Mouse (Mus musculus) kidney, adult 2 months (tissue): ENCODE results near the gene Trappc4. TPM values are rescaled to one million over a fixed set of nuclear protein-coding genes. Genes with fewer than 3 reads are reported as not detected.
"Not testable (repeated sequence)": the region's sequence is repeated elsewhere in the genome, so short reads cannot be mapped to it uniquely, and the experiment has no call there.

Source experiments
- DNase-seq: peaks from one replicate; pipeline ENCODE4 v3.0.0; 2021
- H3K27ac ChIP-seq: fragments of 200-500 bp; 2 replicates; pipeline ENCODE4 v1.5.1; 2012; ENCODE audit warnings: low read depth, low read length, control low read depth, inconsistent platforms; ENCODE audit not compliant: insufficient read depth
- H3K27me3 ChIP-seq: fragments of 200-500 bp; replicated peaks from 2 replicates; pipeline ENCODE4 v1.6.1; 2012; ENCODE audit warnings: mild to moderate bottlenecking, moderate library complexity, low read length, inconsistent platforms; ENCODE audit not compliant: control insufficient read depth, insufficient read depth
- H3K36me3 ChIP-seq: fragments of 200-500 bp; 2 replicates; pipeline ENCODE4 v1.6.1; 2012; ENCODE audit warnings: mild to moderate bottlenecking, moderate library complexity, low read length, inconsistent platforms; ENCODE audit not compliant: control insufficient read depth, insufficient read depth
- H3K4me1 ChIP-seq: fragments of 200-500 bp; 2 replicates; pipeline ENCODE4 v1.6.1; 2011; ENCODE audit warnings: low read length; ENCODE audit not compliant: control insufficient read depth, insufficient read depth
- H3K4me3 ChIP-seq: fragments of 200-500 bp; 2 replicates; pipeline ENCODE4 v1.5.1; 2011; ENCODE audit warnings: mild to moderate bottlenecking, low read depth, low read length, control low read depth; ENCODE audit not compliant: insufficient read depth
- CTCF ChIP-seq: fragments of 200-500 bp; conservative IDR thresholded peaks from 2 replicates; pipeline ENCODE4 v1.5.1; 2011; ENCODE audit warnings: low read depth, mild to moderate bottlenecking, control low read depth, low read length, moderate library complexity, mixed read lengths; ENCODE audit not compliant: insufficient read depth, insufficient read length
- POLR2A ChIP-seq: fragments of 200-500 bp; IDR thresholded peaks from one replicate; pipeline ENCODE4 v1.6.1; 2011; ENCODE audit warnings: low read depth, low read length, control low read depth
- WGBS: fragments of 180-500 bp; shearing (Covaris S2); methylation state at CpG from one replicate; pipeline ENCODE4 v1.1.7; 2018; 5-methylcytosine and 5-hydroxymethylcytosine counted together
- polyA plus RNA-seq: library from polyadenylated mRNA; depleted of rRNA; stranded (reverse); fragments of >200 nt; gene quantifications from 2 replicates; pipeline ENCODE4 v1.2.3, GENCODE M21; 2012; rRNA removed

Gene Trappc4
- polyA plus RNA-seq, 1 experiment: 55.9 TPM

DNA sequence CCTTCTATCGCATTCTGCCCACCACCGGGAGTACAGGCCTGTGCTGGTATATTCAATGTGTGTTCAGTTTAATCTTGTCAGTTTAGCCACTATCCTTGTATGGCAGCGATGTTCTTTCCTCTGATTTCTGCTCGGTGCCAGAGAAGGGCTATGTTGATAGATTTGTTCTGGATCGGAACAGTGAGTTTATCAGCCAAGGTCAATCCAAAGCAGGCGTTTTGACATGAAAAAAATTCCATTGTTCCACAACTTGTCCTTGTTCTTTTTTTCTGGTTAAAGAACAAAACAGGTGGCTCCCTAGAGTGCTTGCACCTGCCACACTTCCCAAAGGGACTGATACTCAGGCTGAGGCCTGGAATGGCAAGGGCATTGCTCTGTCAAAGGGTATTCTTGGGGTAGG lies 31.3 kb downstream of the Trappc4 start:
- no peak for DNase-seq
- Histone ChIP-seq H3K36me3 (no peaks in the 10 kb centered on the region), H3K4me3 (no peak overlapping the region), H3K4me1 (peaks cover 14% of the 10 kb centered on the region; the same call in 1 of the 2 replicates), H3K27ac (no peak overlapping the region; the same call in 1 of the 2 replicates), H3K27me3 (no peaks in the 10 kb centered on the region)
- TF ChIP-seq POLR2A (no peak), CTCF (no peak)
- 87% methylated on average over 6 of the region's 6 CpGs for WGBS

DNA sequence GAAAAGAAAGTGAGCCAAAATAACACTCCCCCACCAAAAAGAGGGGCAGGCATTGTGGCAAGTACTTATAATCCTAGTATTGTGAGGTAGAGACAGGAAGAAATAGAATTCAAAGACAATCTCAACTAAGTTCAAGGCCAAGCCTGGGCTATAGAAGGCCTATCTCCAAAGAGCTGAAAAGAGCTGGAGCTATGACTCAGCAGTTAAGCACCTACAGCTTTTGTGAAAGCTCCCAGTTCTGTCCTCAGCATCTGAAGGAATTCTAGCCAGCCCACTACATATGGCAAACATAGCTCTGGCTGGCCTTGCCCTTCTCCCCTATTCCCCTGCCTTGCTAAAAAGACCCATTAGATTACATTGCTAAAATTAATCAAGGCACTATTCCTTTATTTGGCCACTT lies 34.0 kb downstream of the Trappc4 start:
- Histone ChIP-seq H3K27me3 (no peaks in the 10 kb centered on the region), H3K4me3 (no peak overlapping the region), H3K4me1 (peaks cover 6% of the 10 kb centered on the region; the same call in 1 of the 2 replicates), H3K27ac (peak overlapping the region; percentile 34), H3K36me3 (no peaks in the 10 kb centered on the region)
- no peak for DNase-seq
- TF ChIP-seq CTCF: no peak
- TF ChIP-seq POLR2A: no peak

DNA sequence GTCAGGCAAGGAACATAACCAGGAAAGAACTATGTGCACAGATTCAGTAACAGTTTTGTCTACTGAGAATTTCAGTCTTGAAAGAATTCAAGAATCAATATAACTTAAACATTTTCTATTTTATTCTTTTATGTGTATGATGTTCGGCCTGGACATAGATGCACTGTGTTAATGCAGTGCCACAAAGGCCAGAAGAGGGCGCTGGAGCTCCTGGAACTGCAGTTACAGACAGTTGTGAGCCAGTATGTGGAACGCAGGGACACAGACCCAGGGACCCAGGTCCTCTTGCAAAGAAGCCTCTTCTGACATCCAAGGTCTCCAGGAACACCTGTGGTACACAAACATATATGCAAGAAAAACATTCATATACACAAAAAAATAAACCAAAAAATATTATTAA lies 42.9 kb downstream of the Trappc4 start:
- 63% methylated on average over 3 of the region's 3 CpGs for WGBS
- Histone ChIP-seq H3K4me3 (no peak overlapping the region), H3K27ac (no peak overlapping the region), H3K4me1 (peaks cover 2% of the 10 kb centered on the region; the same call in 1 of the 2 replicates), H3K27me3 (no peaks in the 10 kb centered on the region), H3K36me3 (no peaks in the 10 kb centered on the region)
- peak; percentile 51 for DNase-seq
- no peak for TF ChIP-seq POLR2A
- peak; percentile 69 for TF ChIP-seq CTCF

DNA sequence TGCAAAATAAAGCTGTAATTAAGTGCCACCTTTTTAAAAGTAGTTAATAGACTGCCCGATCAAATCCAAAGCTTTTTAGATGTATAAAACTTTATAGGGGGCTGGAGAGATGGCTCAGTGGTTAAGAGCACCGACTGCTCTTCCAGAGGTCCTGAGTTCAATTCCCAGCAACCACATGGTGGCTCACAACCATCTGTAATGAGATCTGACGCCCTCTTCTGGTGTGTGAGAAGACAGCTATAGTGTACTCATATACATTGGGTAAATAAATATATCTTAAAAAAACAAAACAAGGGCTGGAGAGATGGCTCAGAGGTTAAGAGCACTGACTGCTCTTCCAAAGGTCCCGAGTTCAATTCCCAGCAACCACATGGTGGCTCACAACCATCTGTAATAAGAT lies 45.5 kb downstream of the Trappc4 start:
- not testable (repeated sequence) for H3K27me3 ChIP-seq, H3K4me1 ChIP-seq, DNase-seq, H3K36me3 ChIP-seq
- Histone ChIP-seq H3K4me3 (peak overlapping the region; percentile 83; the same call in 1 of the 2 replicates), H3K27ac (peak overlapping the region; percentile 62; the same call in 1 of the 2 replicates)
- 38% methylated on average over 4 of the region's 4 CpGs for WGBS

DNA sequence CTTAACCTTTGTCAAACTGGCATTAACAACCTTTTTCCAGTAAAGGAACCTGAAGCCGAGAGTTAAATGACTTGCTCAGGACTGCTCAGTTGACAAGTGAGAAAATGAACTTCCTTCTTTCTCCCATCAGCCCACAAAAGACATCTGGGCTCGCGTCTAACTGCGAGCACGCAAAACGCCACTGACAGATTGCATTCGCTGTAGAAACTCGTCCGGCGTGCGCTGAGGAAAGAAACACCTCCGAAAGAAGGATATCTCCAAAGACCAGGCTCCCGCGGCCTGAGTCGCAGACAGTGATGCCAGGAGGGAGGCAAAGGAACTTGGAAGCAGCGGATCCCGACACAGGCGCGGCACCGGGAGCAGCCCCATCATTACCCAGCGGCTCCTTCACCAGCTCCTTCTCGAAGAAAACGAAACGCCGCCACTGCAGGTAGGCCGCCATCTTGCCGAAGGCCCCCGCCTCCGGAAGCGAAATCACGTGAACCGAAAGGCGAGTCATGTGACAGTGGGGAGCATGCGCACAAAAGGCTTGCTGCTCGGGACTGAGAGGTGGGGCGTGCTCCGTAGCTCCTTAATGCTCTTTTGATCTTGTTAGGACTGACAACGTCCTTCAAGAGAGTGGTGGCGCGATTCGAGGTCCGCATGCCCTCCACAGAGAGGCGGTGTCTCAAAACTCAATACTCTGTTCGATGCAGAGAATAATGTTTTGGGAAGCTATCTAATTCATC lies 46.0 kb downstream of the Trappc4 start, which contains the start of gene Vps11:
Vps11 (minus strand) TSS at position 481 of the 728 bp plus-strand sequence.
- under 1% methylated on average over 44 of the region's 44 CpGs for WGBS
- DNase-seq: peak; percentile 97
- Histone ChIP-seq H3K4me1 (peaks cover 2% of the 10 kb centered on the region; the same call in 1 of the 2 replicates), H3K27me3 (no peaks in the 10 kb centered on the region), H3K27ac (peak within 1 kb of the TSS; percentile 62; the same call in 1 of the 2 replicates), H3K36me3 (peaks cover 1% of the 10 kb centered on the region; the same call in 1 of the 2 replicates), H3K4me3 (peak within 1 kb of the TSS; percentile 83)
- TF ChIP-seq CTCF (0 out of 2 replicates have a peak, but pooled peaks have one; percentile 21), POLR2A (peak; percentile 64)

DNA sequence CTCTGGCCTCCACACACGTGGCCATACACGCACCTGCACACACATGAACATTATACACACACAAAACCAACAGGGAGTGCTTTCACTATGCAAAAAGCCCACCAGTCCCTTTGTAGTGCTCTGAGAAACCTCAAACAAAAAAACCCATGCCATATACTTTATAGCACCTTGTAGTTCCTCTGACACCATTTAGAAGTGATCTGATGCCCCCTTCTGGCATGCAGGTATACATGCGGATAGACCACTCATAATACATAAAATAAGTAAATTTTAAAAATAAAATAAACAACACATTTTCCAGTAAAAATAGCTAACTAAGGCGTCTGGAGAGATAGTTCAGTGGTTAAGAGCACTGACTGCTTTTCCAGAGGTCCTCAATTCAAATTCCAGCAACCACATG lies 50.2 kb downstream of the Trappc4 start:
- H3K36me3 ChIP-seq: peaks cover 13% of the 10 kb centered on the region
- WGBS: 77% methylated on average over 4 of the region's 4 CpGs
- DNase-seq: peak; percentile 38

More for the DNA sequence above, 50.2 kb downstream of the Trappc4 start:
- TF ChIP-seq CTCF (no peak), POLR2A (no peak)
- Histone ChIP-seq H3K27ac (no peak overlapping the region), H3K27me3 (no peaks in the 10 kb centered on the region), H3K4me3 (no peak overlapping the region), H3K4me1 (peaks cover 2% of the 10 kb centered on the region; the same call in 1 of the 2 replicates)

Other genes with a start within 250 kb of the Trappc4 start
- 6.6 and 8.1 TPM in 2 replicates for gene Cbl, start 173.6 kb downstream of the Trappc4 start, polyA plus RNA-seq
- not detected in 2 replicates for gene Ccdc153, start 166.9 kb downstream of the Trappc4 start, polyA plus RNA-seq
- 58.0 and 62.5 TPM in 2 replicates for gene Pdzd3, start 156.1 kb downstream of the Trappc4 start, polyA plus RNA-seq
- 15.2 and 17.4 TPM in 2 replicates for gene Nlrx1, start 139.0 kb downstream of the Trappc4 start, polyA plus RNA-seq
- 0.45 and 1.2 TPM in 2 replicates for gene Abcg4, start 119.0 kb downstream of the Trappc4 start, polyA plus RNA-seq
- gene Hinfp, start 101.9 kb downstream of the Trappc4 start, polyA plus RNA-seq: 14.4 and 17.8 TPM in 2 replicates
- 164 and 194 TPM in 2 replicates for gene C2cd2l, start 87.3 kb downstream of the Trappc4 start, polyA plus RNA-seq
- 41.9 and 45.8 TPM in 2 replicates for gene Dpagt1, start 81.6 kb downstream of the Trappc4 start, polyA plus RNA-seq
- 23.6 and 31.5 TPM in 2 replicates for gene H2afx, start 72.9 kb downstream of the Trappc4 start, polyA plus RNA-seq
- 47.4 and 49.3 TPM in 2 replicates for gene Hmbs, start 63.4 kb downstream of the Trappc4 start, polyA plus RNA-seq
- 31.2 and 34.1 TPM in 2 replicates for gene Vps11, start 45.9 kb downstream of the Trappc4 start, polyA plus RNA-seq
- gene Hyou1, start 28.1 kb downstream of the Trappc4 start, polyA plus RNA-seq: 42.3 and 45.0 TPM in 2 replicates
- 295 and 303 TPM in 2 replicates for gene Slc37a4, start 10.7 kb downstream of the Trappc4 start, polyA plus RNA-seq
- 192 and 299 TPM in 2 replicates for gene Rps25, start 461 bp downstream of the Trappc4 start, polyA plus RNA-seq
- 22.2 and 26.7 TPM in 2 replicates for gene Ccdc84, start 11.0 kb upstream of the Trappc4 start, polyA plus RNA-seq
- gene Foxr1, start 33.5 kb upstream of the Trappc4 start, polyA plus RNA-seq: not detected in 2 replicates
- gene Upk2, start 47.4 kb upstream of the Trappc4 start, polyA plus RNA-seq: 9.0 and 11.6 TPM in 2 replicates
- 23.1 and 25.1 TPM in 2 replicates for gene Bcl9l, start 75.2 kb upstream of the Trappc4 start, polyA plus RNA-seq
- gene Cxcr5, start 154.3 kb upstream of the Trappc4 start, polyA plus RNA-seq: 0.20 and 4.0 TPM in 2 replicates
- gene Ddx6, start 197.3 kb upstream of the Trappc4 start, polyA plus RNA-seq: 18.1 and 20.8 TPM in 2 replicates